Mouse (Mus musculus) liver, embryonic 13.5 days (tissue): ENCODE measurements around the gene Sorcs1. TPM values are rescaled to one million over a fixed set of nuclear protein-coding genes. Genes with fewer than 3 reads are reported as not detected.

Experiments
- ATAC-seq: fragments of 200-750 bp; cut with Nextera tagmentation; 2 replicates; pipeline ENCODE4 v1.8.0; 2017; ENCODE audit warnings: low read depth, mild to moderate bottlenecking, moderate number of reproducible peaks, moderate library complexity
- DNase-seq: peaks from one replicate; pipeline ENCODE4 v3.0.0; 2022
- H3K27ac ChIP-seq: fragments of 300-500 bp; sonication (generic); 2 replicates; pipeline ENCODE4 v1.5.1; 2015; ENCODE audit warnings: moderate library complexity, mild to moderate bottlenecking, inconsistent platforms
- H3K27me3 ChIP-seq: fragments of 300-500 bp; sonication (generic); 2 replicates; pipeline ENCODE4 v1.6.1; 2015; ENCODE audit warnings: mild to moderate bottlenecking, inconsistent platforms
- H3K36me3 ChIP-seq: fragments of 300-500 bp; sonication (generic); 2 replicates; pipeline ENCODE4 v1.6.1; 2015; ENCODE audit warnings: mild to moderate bottlenecking, inconsistent platforms
- H3K4me1 ChIP-seq: fragments of 300-500 bp; sonication (generic); replicated peaks from 2 replicates; pipeline ENCODE4 v1.6.1; 2015; ENCODE audit warnings: inconsistent platforms
- H3K4me2 ChIP-seq: fragments of 300-500 bp; sonication (generic); 2 replicates; pipeline ENCODE4 v1.6.1; 2015; ENCODE audit warnings: inconsistent platforms, mild to moderate bottlenecking, moderate library complexity
- H3K4me3 ChIP-seq: fragments of 300-500 bp; sonication (generic); replicated peaks from 2 replicates; pipeline ENCODE4 v1.5.1; 2015; ENCODE audit warnings: mild to moderate bottlenecking, inconsistent platforms
- H3K9ac ChIP-seq: fragments of 300-500 bp; sonication (generic); 2 replicates; pipeline ENCODE4 v1.6.1; 2015; ENCODE audit warnings: mild to moderate bottlenecking, inconsistent platforms
- H3K9me3 ChIP-seq: fragments of 300-500 bp; sonication (generic); replicated peaks from 2 replicates; pipeline ENCODE4 v1.6.1; 2016; ENCODE audit warnings: inconsistent platforms
- WGBS: fragments of 180-500 bp; shearing (Covaris S2); methylation state at CpG from one replicate; pipeline ENCODE4 v1.1.7; 2015; ENCODE audit not compliant: insufficient replicate concordance; 5-methylcytosine and 5-hydroxymethylcytosine counted together
- polyA plus RNA-seq: library from polyadenylated mRNA; unstranded; fragments of >200 nt; fragmentation: Nextera tagmentation; extraction: Ambion mirVana; gene quantifications from 2 replicates; pipeline ENCODE4 v1.2.1, GENCODE M21; 2015

The Sorcs1 gene
- polyA plus RNA-seq, 1 experiment from 2014 or later, result 0.30 TPM

GRCm38 (mm10) chr19:50640251-50641032 is 38.0 kb downstream of the Sorcs1 start:
- no peaks in the 10 kb centered on the region for H3K4me1 ChIP-seq
- H3K36me3 ChIP-seq, result no peaks in the 10 kb centered on the region
- no peak overlapping the region for H3K4me2 ChIP-seq
- H3K27ac ChIP-seq, result no peak overlapping the region
- no peaks in the 10 kb centered on the region for H3K27me3 ChIP-seq
- no peak overlapping the region for H3K9ac ChIP-seq
- ATAC-seq, result no peak
- DNase-seq, result no peak
- no peak overlapping the region for H3K4me3 ChIP-seq
- WGBS, result 63% methylated on average over 8 of the region's 8 CpGs
- no peaks in the 10 kb centered on the region for H3K9me3 ChIP-seq

- Histone ChIP-seq H3K4me1 (no peaks in the 10 kb centered on the region), H3K4me3 (no peak overlapping the region), H3K4me2 (no peak overlapping the region), H3K27me3 (no peaks in the 10 kb centered on the region), H3K9ac (no peak overlapping the region), H3K36me3 (no peaks in the 10 kb centered on the region), H3K27ac (no peak overlapping the region), H3K9me3 (no peaks in the 10 kb centered on the region)
- DNase-seq (no peak), ATAC-seq (no peak)
- WGBS, result 58% methylated on average over 6 of the region's 6 CpGs
These were observed 40.3 kb downstream of the Sorcs1 start for GRCm38 (mm10) chr19:50638176-50638575.

- Histone ChIP-seq H3K27me3 (no peaks in the 10 kb centered on the region), H3K9me3 (no peaks in the 10 kb centered on the region), H3K4me1 (no peaks in the 10 kb centered on the region), H3K4me2 (no peak overlapping the region), H3K27ac (no peak overlapping the region), H3K9ac (no peak overlapping the region), H3K4me3 (no peak overlapping the region), H3K36me3 (no peaks in the 10 kb centered on the region)
- ATAC-seq (no peak), DNase-seq (no peak)
- whole genome bisulfite sequencing, result 22% methylated on average over 9 of the region's 9 CpGs
These were observed 64.4 kb downstream of the Sorcs1 start for GRCm38 (mm10) chr19:50614013-50614412.

- ATAC-seq (no peak), DNase-seq (no peak)
These were observed 66.8 kb downstream of the Sorcs1 start for GRCm38 (mm10) chr19:50611619-50612018.

GRCm38 (mm10) chr19:50603882-50604281 is 74.6 kb downstream of the Sorcs1 start:
- Histone ChIP-seq H3K4me2 (no peak overlapping the region), H3K27me3 (no peaks in the 10 kb centered on the region), H3K27ac (no peak overlapping the region), H3K4me3 (no peak overlapping the region), H3K4me1 (no peaks in the 10 kb centered on the region), H3K9me3 (peaks cover 3% of the 10 kb centered on the region; the same call in 1 of the 2 replicates), H3K9ac (no peak overlapping the region), H3K36me3 (no peaks in the 10 kb centered on the region)
- ATAC-seq (no peak), DNase-seq (no peak)
- 37% methylated on average over 4 of the region's 4 CpGs for WGBS

More at GRCm38 (mm10) chr19:50611619-50612018, 66.8 kb downstream of the Sorcs1 start:
- Histone ChIP-seq H3K4me1 (no peaks in the 10 kb centered on the region), H3K9me3 (no peaks in the 10 kb centered on the region), H3K36me3 (no peaks in the 10 kb centered on the region), H3K27me3 (no peaks in the 10 kb centered on the region), H3K4me2 (no peak overlapping the region), H3K9ac (no peak overlapping the region), H3K27ac (no peak overlapping the region), H3K4me3 (no peak overlapping the region)
- 38% methylated on average over 3 of the region's 3 CpGs for WGBS

- DNase-seq (no peak), ATAC-seq (no peak)
- Histone ChIP-seq H3K4me1 (no peaks in the 10 kb centered on the region), H3K27me3 (no peaks in the 10 kb centered on the region), H3K4me3 (no peak overlapping the region), H3K4me2 (no peak overlapping the region), H3K9ac (no peak overlapping the region), H3K9me3 (peaks cover 3% of the 10 kb centered on the region; the same call in 1 of the 2 replicates), H3K27ac (no peak overlapping the region), H3K36me3 (no peaks in the 10 kb centered on the region)
- 76% methylated on average over 5 of the region's 5 CpGs for WGBS
These were observed 75.1 kb downstream of the Sorcs1 start for GRCm38 (mm10) chr19:50603380-50603779.

GRCm38 (mm10) chr19:50597300-50597699 is 81.1 kb downstream of the Sorcs1 start:
- ATAC-seq, result no peak
- WGBS, result 60% methylated on average over 4 of the region's 4 CpGs

GRCm38 (mm10) chr19:50586182-50586581 is 92.3 kb downstream of the Sorcs1 start:
- Histone ChIP-seq H3K9ac (no peak overlapping the region), H3K27me3 (no peaks in the 10 kb centered on the region), H3K36me3 (no peaks in the 10 kb centered on the region), H3K4me3 (no peak overlapping the region), H3K9me3 (no peaks in the 10 kb centered on the region), H3K4me1 (no peaks in the 10 kb centered on the region), H3K4me2 (no peak overlapping the region), H3K27ac (no peak overlapping the region)
- 71% methylated on average over 5 of the region's 5 CpGs for WGBS
- ATAC-seq, result no peak
- no peak for DNase-seq

More at GRCm38 (mm10) chr19:50597300-50597699, 81.1 kb downstream of the Sorcs1 start:
- H3K4me1 ChIP-seq, result no peaks in the 10 kb centered on the region
- DNase-seq, result no peak
- no peaks in the 10 kb centered on the region for H3K36me3 ChIP-seq
- no peaks in the 10 kb centered on the region for H3K27me3 ChIP-seq
- H3K9ac ChIP-seq, result no peak overlapping the region
- H3K4me3 ChIP-seq, result no peak overlapping the region
- no peak overlapping the region for H3K27ac ChIP-seq
- 0 out of 2 replicates have a peak, but pooled peaks cover 3% of the 10 kb centered on the region for H3K9me3 ChIP-seq
- H3K4me2 ChIP-seq, result no peak overlapping the region

- DNase-seq, result no peak
- no peak overlapping the region for H3K27ac ChIP-seq
These were observed 95.5 kb downstream of the Sorcs1 start for GRCm38 (mm10) chr19:50582952-50583351.

GRCm38 (mm10) chr19:50569669-50570195 is 108.7 kb downstream of the Sorcs1 start:
- Histone ChIP-seq H3K27ac (no peak overlapping the region), H3K9ac (no peak overlapping the region), H3K4me1 (no peaks in the 10 kb centered on the region), H3K4me3 (no peak overlapping the region), H3K9me3 (no peaks in the 10 kb centered on the region), H3K36me3 (no peaks in the 10 kb centered on the region), H3K27me3 (no peaks in the 10 kb centered on the region), H3K4me2 (no peak overlapping the region)
- DNase-seq, result no peak
- no peak for ATAC-seq
- WGBS, result 48% methylated on average over 1 of the region's 1 CpGs

More at GRCm38 (mm10) chr19:50582952-50583351, 95.5 kb downstream of the Sorcs1 start:
- ATAC-seq, result no peak
- Histone ChIP-seq H3K9me3 (no peaks in the 10 kb centered on the region), H3K9ac (no peak overlapping the region), H3K27me3 (no peaks in the 10 kb centered on the region), H3K4me3 (no peak overlapping the region), H3K4me2 (no peak overlapping the region), H3K36me3 (no peaks in the 10 kb centered on the region), H3K4me1 (no peaks in the 10 kb centered on the region)

- Histone ChIP-seq H3K4me1 (no peaks in the 10 kb centered on the region), H3K27ac (no peak overlapping the region), H3K9ac (no peak overlapping the region), H3K4me2 (no peak overlapping the region), H3K4me3 (no peak overlapping the region), H3K36me3 (no peaks in the 10 kb centered on the region), H3K27me3 (no peaks in the 10 kb centered on the region), H3K9me3 (no peaks in the 10 kb centered on the region)
- ATAC-seq, result no peak
- 50% methylated on average over 2 of the region's 2 CpGs for WGBS
- DNase-seq, result no peak
These were observed 112.1 kb downstream of the Sorcs1 start for GRCm38 (mm10) chr19:50566306-50566705.

GRCm38 (mm10) chr19:50558771-50559170 is 119.7 kb downstream of the Sorcs1 start:
- H3K9ac ChIP-seq, result no peak overlapping the region

More at GRCm38 (mm10) chr19:50558771-50559170, 119.7 kb downstream of the Sorcs1 start:
- WGBS, result 48% methylated on average over 6 of the region's 6 CpGs
- no peak overlapping the region for H3K4me2 ChIP-seq
- no peaks in the 10 kb centered on the region for H3K27me3 ChIP-seq
- no peaks in the 10 kb centered on the region for H3K9me3 ChIP-seq
- ATAC-seq, result no peak
- no peak overlapping the region for H3K27ac ChIP-seq
- H3K36me3 ChIP-seq, result no peaks in the 10 kb centered on the region
- no peak overlapping the region for H3K4me3 ChIP-seq
- DNase-seq, result no peak
- no peaks in the 10 kb centered on the region for H3K4me1 ChIP-seq
